Mouse (Mus musculus) liver, embryonic 13.5 days (tissue): ENCODE data around the gene Pde10a. TPM values are rescaled to one million over a fixed set of nuclear protein-coding genes. Genes with fewer than 3 reads are reported as not detected.

Experiments used
- ATAC-seq: fragments of 200-750 bp; cut with Nextera tagmentation; 2 replicates; pipeline ENCODE4 v1.8.0; 2017; ENCODE audit warnings: low read depth, mild to moderate bottlenecking, moderate number of reproducible peaks, moderate library complexity
- DNase-seq: peaks from one replicate; pipeline ENCODE4 v3.0.0; 2022
- H3K27ac ChIP-seq: fragments of 300-500 bp; sonication (generic); 2 replicates; pipeline ENCODE4 v1.5.1; 2015; ENCODE audit warnings: moderate library complexity, mild to moderate bottlenecking, inconsistent platforms
- H3K27me3 ChIP-seq: fragments of 300-500 bp; sonication (generic); 2 replicates; pipeline ENCODE4 v1.6.1; 2015; ENCODE audit warnings: mild to moderate bottlenecking, inconsistent platforms
- H3K36me3 ChIP-seq: fragments of 300-500 bp; sonication (generic); 2 replicates; pipeline ENCODE4 v1.6.1; 2015; ENCODE audit warnings: mild to moderate bottlenecking, inconsistent platforms
- H3K4me1 ChIP-seq: fragments of 300-500 bp; sonication (generic); replicated peaks from 2 replicates; pipeline ENCODE4 v1.6.1; 2015; ENCODE audit warnings: inconsistent platforms
- H3K4me2 ChIP-seq: fragments of 300-500 bp; sonication (generic); 2 replicates; pipeline ENCODE4 v1.6.1; 2015; ENCODE audit warnings: inconsistent platforms, mild to moderate bottlenecking, moderate library complexity
- H3K4me3 ChIP-seq: fragments of 300-500 bp; sonication (generic); replicated peaks from 2 replicates; pipeline ENCODE4 v1.5.1; 2015; ENCODE audit warnings: mild to moderate bottlenecking, inconsistent platforms
- H3K9ac ChIP-seq: fragments of 300-500 bp; sonication (generic); 2 replicates; pipeline ENCODE4 v1.6.1; 2015; ENCODE audit warnings: mild to moderate bottlenecking, inconsistent platforms
- H3K9me3 ChIP-seq: fragments of 300-500 bp; sonication (generic); replicated peaks from 2 replicates; pipeline ENCODE4 v1.6.1; 2016; ENCODE audit warnings: inconsistent platforms
- WGBS: fragments of 180-500 bp; shearing (Covaris S2); methylation state at CpG from one replicate; pipeline ENCODE4 v1.1.7; 2015; ENCODE audit not compliant: insufficient replicate concordance; 5-methylcytosine and 5-hydroxymethylcytosine counted together
- polyA plus RNA-seq: library from polyadenylated mRNA; unstranded; fragments of >200 nt; fragmentation: Nextera tagmentation; extraction: Ambion mirVana; gene quantifications from 2 replicates; pipeline ENCODE4 v1.2.1, GENCODE M21; 2015

Gene Pde10a
- polyA plus RNA-seq, 1 experiment from 2014 or later, result 0.39 TPM

- no peak overlapping the region for H3K4me3 ChIP-seq
- H3K9me3 ChIP-seq, result no peaks in the 10 kb centered on the region
- no peak overlapping the region for H3K27ac ChIP-seq
- 53% methylated on average over 5 of the region's 5 CpGs for WGBS
- DNase-seq (no peak), ATAC-seq (no peak)
- H3K4me2 ChIP-seq, result no peak overlapping the region
- no peaks in the 10 kb centered on the region for H3K4me1 ChIP-seq
- H3K27me3 ChIP-seq, result no peaks in the 10 kb centered on the region
- H3K9ac ChIP-seq, result no peak overlapping the region
- no peaks in the 10 kb centered on the region for H3K36me3 ChIP-seq
Observed at GRCm38 (mm10) chr17:8910571-8910970, 385.4 kb downstream of the Pde10a start.

- no peak for DNase-seq
Observed at GRCm38 (mm10) chr17:8912933-8913332, 387.8 kb downstream of the Pde10a start.

GRCm38 (mm10) chr17:8915693-8916092 is 390.5 kb downstream of the Pde10a start:
- DNase-seq (no peak), ATAC-seq (no peak)
- Histone ChIP-seq H3K9ac (no peak overlapping the region), H3K27me3 (no peaks in the 10 kb centered on the region), H3K9me3 (no peaks in the 10 kb centered on the region), H3K4me1 (no peaks in the 10 kb centered on the region), H3K4me2 (no peak overlapping the region), H3K36me3 (no peaks in the 10 kb centered on the region), H3K27ac (no peak overlapping the region), H3K4me3 (no peak overlapping the region)

More at GRCm38 (mm10) chr17:8912933-8913332, 387.8 kb downstream of the Pde10a start:
- H3K4me2 ChIP-seq, result no peak overlapping the region
- WGBS, result 63% methylated on average over 3 of the region's 3 CpGs
- H3K27ac ChIP-seq, result no peak overlapping the region
- H3K36me3 ChIP-seq, result no peaks in the 10 kb centered on the region
- H3K9me3 ChIP-seq, result no peaks in the 10 kb centered on the region
- H3K4me3 ChIP-seq, result no peak overlapping the region
- no peaks in the 10 kb centered on the region for H3K4me1 ChIP-seq
- H3K9ac ChIP-seq, result no peak overlapping the region
- H3K27me3 ChIP-seq, result no peaks in the 10 kb centered on the region
- ATAC-seq, result no peak

GRCm38 (mm10) chr17:8923074-8923473 is 397.9 kb downstream of the Pde10a start:
- ATAC-seq, result no peak
- no peak for DNase-seq
- H3K4me3 ChIP-seq, result no peak overlapping the region
- WGBS, result 42% methylated on average over 4 of the region's 4 CpGs
- H3K9me3 ChIP-seq, result no peaks in the 10 kb centered on the region
- no peak overlapping the region for H3K4me2 ChIP-seq
- H3K27ac ChIP-seq, result no peak overlapping the region
- no peaks in the 10 kb centered on the region for H3K36me3 ChIP-seq
- no peak overlapping the region for H3K9ac ChIP-seq
- H3K4me1 ChIP-seq, result no peaks in the 10 kb centered on the region
- H3K27me3 ChIP-seq, result no peaks in the 10 kb centered on the region; the same call in 1 of the 2 replicates

- 41% methylated on average over 8 of the region's 8 CpGs for WGBS
- Histone ChIP-seq H3K36me3 (no peaks in the 10 kb centered on the region), H3K4me1 (no peaks in the 10 kb centered on the region; the same call in 1 of the 2 replicates), H3K27me3 (no peaks in the 10 kb centered on the region; the same call in 1 of the 2 replicates), H3K4me2 (no peak overlapping the region), H3K4me3 (no peak overlapping the region), H3K9ac (no peak overlapping the region), H3K9me3 (no peaks in the 10 kb centered on the region), H3K27ac (no peak overlapping the region)
- ATAC-seq (no peak), DNase-seq (no peak)
Observed at GRCm38 (mm10) chr17:8923727-8924126, 398.6 kb downstream of the Pde10a start.

- no peak overlapping the region for H3K4me2 ChIP-seq
- ATAC-seq (no peak), DNase-seq (no peak)
- H3K9ac ChIP-seq, result no peak overlapping the region
- H3K9me3 ChIP-seq, result no peaks in the 10 kb centered on the region
- H3K36me3 ChIP-seq, result no peaks in the 10 kb centered on the region
- H3K4me3 ChIP-seq, result no peak overlapping the region
- H3K4me1 ChIP-seq, result no peaks in the 10 kb centered on the region; the same call in 1 of the 2 replicates
- no peak overlapping the region for H3K27ac ChIP-seq
- WGBS, result 54% methylated on average over 10 of the region's 10 CpGs
- H3K27me3 ChIP-seq, result no peaks in the 10 kb centered on the region; the same call in 1 of the 2 replicates
Observed at GRCm38 (mm10) chr17:8925819-8926383, 400.7 kb downstream of the Pde10a start.

GRCm38 (mm10) chr17:8928560-8928959 is 403.4 kb downstream of the Pde10a start:
- no peaks in the 10 kb centered on the region for H3K9me3 ChIP-seq
- no peak overlapping the region for H3K4me2 ChIP-seq
- H3K9ac ChIP-seq, result no peak overlapping the region
- no peaks in the 10 kb centered on the region; the same call in 1 of the 2 replicates for H3K27me3 ChIP-seq
- no peaks in the 10 kb centered on the region for H3K36me3 ChIP-seq
- 39% methylated on average over 2 of the region's 2 CpGs for WGBS
- no peak overlapping the region for H3K4me3 ChIP-seq
- H3K4me1 ChIP-seq, result no peaks in the 10 kb centered on the region; the same call in 1 of the 2 replicates
- ATAC-seq (no peak), DNase-seq (no peak)
- no peak overlapping the region for H3K27ac ChIP-seq

- H3K9ac ChIP-seq, result no peak overlapping the region
- H3K9me3 ChIP-seq, result no peaks in the 10 kb centered on the region
- DNase-seq (no peak), ATAC-seq (no peak)
- WGBS, result 58% methylated on average over 8 of the region's 8 CpGs
- H3K36me3 ChIP-seq, result no peaks in the 10 kb centered on the region
- H3K27me3 ChIP-seq, result no peaks in the 10 kb centered on the region; the same call in 1 of the 2 replicates
- H3K27ac ChIP-seq, result no peak overlapping the region
- H3K4me2 ChIP-seq, result no peak overlapping the region
- H3K4me1 ChIP-seq, result no peaks in the 10 kb centered on the region; the same call in 1 of the 2 replicates
- no peak overlapping the region for H3K4me3 ChIP-seq
Observed at GRCm38 (mm10) chr17:8929636-8930035, 404.5 kb downstream of the Pde10a start.

- Histone ChIP-seq H3K4me1 (no peaks in the 10 kb centered on the region), H3K4me2 (no peak overlapping the region), H3K36me3 (no peaks in the 10 kb centered on the region), H3K9me3 (no peaks in the 10 kb centered on the region), H3K27me3 (no peaks in the 10 kb centered on the region), H3K4me3 (no peak overlapping the region), H3K9ac (no peak overlapping the region), H3K27ac (no peak overlapping the region)
- WGBS, result 49% methylated on average over 12 of the region's 12 CpGs
- DNase-seq (no peak), ATAC-seq (no peak)
Observed at GRCm38 (mm10) chr17:8935604-8936003, 410.4 kb downstream of the Pde10a start.

- WGBS, result 4% methylated on average over 4 of the region's 4 CpGs
- Histone ChIP-seq H3K9me3 (no peaks in the 10 kb centered on the region), H3K4me1 (no peaks in the 10 kb centered on the region), H3K27ac (no peak overlapping the region), H3K27me3 (no peaks in the 10 kb centered on the region), H3K36me3 (no peaks in the 10 kb centered on the region), H3K4me3 (no peak overlapping the region), H3K9ac (no peak overlapping the region), H3K4me2 (no peak overlapping the region)
- ATAC-seq (no peak), DNase-seq (no peak)
Observed at GRCm38 (mm10) chr17:8936603-8937002, 411.4 kb downstream of the Pde10a start.

- Histone ChIP-seq H3K27ac (no peak overlapping the region), H3K4me2 (no peak overlapping the region), H3K9me3 (no peaks in the 10 kb centered on the region), H3K4me1 (no peaks in the 10 kb centered on the region), H3K9ac (no peak overlapping the region), H3K36me3 (no peaks in the 10 kb centered on the region), H3K27me3 (no peaks in the 10 kb centered on the region), H3K4me3 (no peak overlapping the region)
- ATAC-seq (no peak), DNase-seq (no peak)
- 62% methylated on average over 5 of the region's 5 CpGs for WGBS
Observed at GRCm38 (mm10) chr17:8951588-8951987, 426.4 kb downstream of the Pde10a start.

- Histone ChIP-seq H3K27ac (no peak overlapping the region), H3K4me3 (no peak overlapping the region), H3K36me3 (no peaks in the 10 kb centered on the region), H3K9ac (no peak overlapping the region), H3K4me2 (no peak overlapping the region), H3K27me3 (no peaks in the 10 kb centered on the region), H3K4me1 (no peaks in the 10 kb centered on the region), H3K9me3 (no peaks in the 10 kb centered on the region)
- no peak for DNase-seq
- no peak for ATAC-seq
- WGBS, result 76% methylated on average over 8 of the region's 8 CpGs
Observed at GRCm38 (mm10) chr17:8952951-8953350, 427.8 kb downstream of the Pde10a start.
